Mouse (Mus musculus) bone marrow macrophage, adult 2 months (primary cell): ENCODE results near the gene Htt. TPM values are rescaled to one million over a fixed set of nuclear protein-coding genes. Genes with fewer than 3 reads are reported as not detected.
A peak's percentile ranks its signal among the peaks of the same experiment; 100 is the strongest.

ENCODE experiments used
- H3K27ac ChIP-seq: 2 replicates; pipeline ENCODE4 v1.5.1; 2012; ENCODE audit warnings: low read depth, low read length; ENCODE audit not compliant: insufficient read depth
- H3K4me1 ChIP-seq: 2 replicates; pipeline ENCODE4 v1.6.1; 2012; ENCODE audit warnings: low read length; ENCODE audit not compliant: control insufficient read depth, insufficient read depth
- H3K4me3 ChIP-seq: 2 replicates; pipeline ENCODE4 v1.5.1; 2012; ENCODE audit warnings: mild to moderate bottlenecking, low read length, moderate library complexity; ENCODE audit not compliant: insufficient read depth
- CTCF ChIP-seq: IDR thresholded peaks from 2 replicates; pipeline ENCODE4 v1.5.1; 2012; ENCODE audit warnings: low read depth, mild to moderate bottlenecking, low read length, moderate library complexity
- POLR2A ChIP-seq: IDR thresholded peaks from 2 replicates; pipeline ENCODE4 v1.6.1; 2012; ENCODE audit warnings: mild to moderate bottlenecking, low read depth, low read length, borderline replicate concordance
- polyA plus RNA-seq: library from polyadenylated mRNA; stranded (reverse); fragments of >200 nt; gene quantifications from 2 replicates; pipeline ENCODE4 v1.2.4, GENCODE M21; 2012; ENCODE audit not compliant: missing spikeins, insufficient read depth, insufficient read length

Htt gene
- polyA plus RNA-seq, 1 experiment: 24.7 TPM

DNA sequence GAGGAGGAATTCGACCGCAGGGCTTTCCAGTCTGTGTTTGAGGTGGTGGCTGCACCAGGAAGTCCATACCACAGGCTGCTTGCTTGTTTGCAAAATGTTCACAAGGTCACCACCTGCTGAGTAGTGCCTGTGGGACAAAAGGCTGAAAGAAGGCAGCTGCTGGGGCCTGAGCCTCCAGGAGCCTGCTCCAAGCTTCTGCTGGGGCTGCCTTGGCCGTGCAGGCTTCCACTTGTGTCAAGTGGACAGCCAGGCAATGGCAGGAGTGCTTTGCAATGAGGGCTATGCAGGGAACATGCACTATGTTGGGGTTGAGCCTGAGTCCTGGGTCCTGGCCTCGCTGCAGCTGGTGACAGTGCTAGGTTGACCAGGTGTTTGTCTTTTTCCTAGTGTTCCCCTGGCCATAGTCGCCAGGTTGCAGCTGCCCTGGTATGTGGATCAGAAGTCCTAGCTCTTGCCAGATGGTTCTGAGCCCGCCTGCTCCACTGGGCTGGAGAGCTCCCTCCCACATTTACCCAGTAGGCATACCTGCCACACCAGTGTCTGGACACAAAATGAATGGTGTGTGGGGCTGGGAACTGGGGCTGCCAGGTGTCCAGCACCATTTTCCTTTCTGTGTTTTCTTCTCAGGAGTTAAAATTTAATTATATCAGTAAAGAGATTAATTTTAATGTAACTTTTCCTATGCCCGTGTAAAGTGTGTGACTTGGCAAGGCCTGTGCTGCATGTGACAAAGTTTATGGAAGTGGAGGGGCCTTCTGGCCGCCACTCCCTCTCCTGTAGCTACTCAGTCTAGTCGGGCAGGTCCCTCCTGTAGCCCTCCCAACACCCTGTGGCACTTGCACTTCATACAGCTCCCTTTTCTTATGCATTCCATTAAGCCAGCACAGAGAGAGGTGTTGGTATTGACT lies 147.4 kb downstream of the Htt start:
- Histone ChIP-seq H3K27ac (no peak overlapping the region), H3K4me3 (no peak overlapping the region), H3K4me1 (peaks cover 5% of the 10 kb centered on the region)
- TF ChIP-seq POLR2A: no peak
- TF ChIP-seq CTCF: no peak

GRCm38 (mm10) chr5:34909634-34910503 lies 148.3 kb downstream of the Htt start:
- no peak for TF ChIP-seq POLR2A
- no peak for TF ChIP-seq CTCF
- Histone ChIP-seq H3K4me1 (peaks cover 5% of the 10 kb centered on the region), H3K27ac (no peak overlapping the region)

GRCm38 (mm10) chr5:34910504-34910815 lies 148.9 kb downstream of the Htt start:
- peaks cover 5% of the 10 kb centered on the region for H3K4me1 ChIP-seq
- H3K4me3 ChIP-seq: no peak overlapping the region
- H3K27ac ChIP-seq: no peak overlapping the region
- TF ChIP-seq POLR2A (no peak), CTCF (no peak)

More at GRCm38 (mm10) chr5:34909634-34910503, 148.3 kb downstream of the Htt start:
- no peak overlapping the region for H3K4me3 ChIP-seq

DNA sequence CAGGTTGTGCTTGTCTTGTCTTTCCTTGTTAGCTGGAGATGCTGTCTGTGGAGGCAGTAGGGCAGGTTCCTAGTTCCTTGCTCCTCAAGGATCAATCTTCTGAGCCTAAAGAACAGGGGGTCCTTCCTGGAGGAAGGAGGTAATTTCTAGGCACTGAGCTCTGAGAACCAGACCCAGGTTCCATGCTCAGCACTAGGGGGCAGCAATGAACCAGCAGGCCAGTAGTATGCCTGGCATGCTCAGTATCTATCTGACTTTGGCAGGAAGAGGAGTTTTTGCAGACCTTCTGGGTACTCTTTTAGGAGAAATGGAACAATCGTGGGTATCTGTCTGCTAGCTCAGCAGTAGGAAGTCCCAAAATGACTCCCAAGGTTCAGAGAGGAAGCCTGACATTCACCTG lies 154.3 kb downstream of the Htt start:
- Histone ChIP-seq H3K4me3 (no peak overlapping the region), H3K4me1 (no peaks in the 10 kb centered on the region), H3K27ac (no peak overlapping the region)
- peak; percentile 79 for TF ChIP-seq CTCF
- no peak for TF ChIP-seq POLR2A

DNA sequence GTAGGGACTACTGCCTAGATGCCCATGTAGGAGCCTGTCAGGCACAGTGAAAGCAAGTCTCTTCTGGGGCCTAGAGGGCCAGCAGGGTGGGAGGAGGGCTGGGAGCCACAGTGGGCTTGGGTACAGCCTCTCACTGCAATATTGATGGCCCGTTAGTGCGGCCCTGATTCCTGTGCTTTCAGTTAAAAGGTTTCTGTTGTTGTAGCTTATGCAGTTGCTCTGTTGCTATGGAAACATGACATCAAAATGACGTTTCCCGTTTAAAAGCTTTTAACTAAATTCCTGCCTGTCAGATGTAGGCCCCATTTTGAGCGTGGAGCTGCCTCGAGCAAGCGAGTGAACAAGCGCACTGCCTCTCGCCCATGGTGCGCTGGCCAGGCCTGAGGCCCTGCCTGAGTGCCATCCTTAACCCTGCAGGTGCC lies 155.7 kb downstream of the Htt start:
- Histone ChIP-seq H3K4me1 (no peaks in the 10 kb centered on the region), H3K4me3 (no peak overlapping the region), H3K27ac (no peak overlapping the region)
- TF ChIP-seq POLR2A (no peak), CTCF (no peak)

GRCm38 (mm10) chr5:34918785-34919184 lies 157.2 kb downstream of the Htt start:
- no peak overlapping the region for H3K4me3 ChIP-seq
- no peak for TF ChIP-seq CTCF
- TF ChIP-seq POLR2A: no peak
- H3K27ac ChIP-seq: no peak overlapping the region

GRCm38 (mm10) chr5:34922531-34922930 lies 161.0 kb downstream of the Htt start:
- Histone ChIP-seq H3K4me1 (no peaks in the 10 kb centered on the region), H3K27ac (no peak overlapping the region), H3K4me3 (no peak overlapping the region)
- no peak for TF ChIP-seq CTCF
- TF ChIP-seq POLR2A: no peak

More at GRCm38 (mm10) chr5:34918785-34919184, 157.2 kb downstream of the Htt start:
- no peaks in the 10 kb centered on the region for H3K4me1 ChIP-seq

- no peaks in the 10 kb centered on the region for H3K4me1 ChIP-seq
- no peak overlapping the region for H3K4me3 ChIP-seq
- no peak overlapping the region for H3K27ac ChIP-seq
- TF ChIP-seq CTCF (no peak), POLR2A (no peak)
These were observed 162.4 kb downstream of the Htt start for GRCm38 (mm10) chr5:34923920-34924319.

- no peaks in the 10 kb centered on the region for H3K4me1 ChIP-seq
- no peak overlapping the region for H3K4me3 ChIP-seq
- H3K27ac ChIP-seq: no peak overlapping the region
- no peak for TF ChIP-seq CTCF
These were observed 163.0 kb downstream of the Htt start for GRCm38 (mm10) chr5:34924519-34924918.

DNA sequence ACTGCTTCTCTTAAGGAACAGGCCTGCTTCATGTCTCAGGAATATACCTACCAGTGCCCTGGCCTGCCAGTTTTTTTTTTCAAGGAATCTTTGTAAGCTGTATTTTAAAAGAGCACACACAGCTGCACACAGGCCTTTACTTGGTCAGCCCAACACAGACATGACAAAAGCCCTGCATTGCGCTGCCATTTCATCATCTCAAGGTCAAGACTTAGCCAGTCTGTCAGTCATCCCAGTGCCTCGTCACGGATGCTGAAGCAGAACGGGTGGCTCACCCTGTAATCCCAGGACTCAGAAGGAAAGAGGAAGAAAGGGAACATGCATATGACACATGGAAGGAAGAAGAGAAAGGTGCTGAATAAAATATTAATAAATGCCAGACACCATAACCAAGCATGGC lies 166.1 kb downstream of the Htt start:
- H3K4me3 ChIP-seq: no peak overlapping the region
- no peaks in the 10 kb centered on the region for H3K4me1 ChIP-seq
- no peak for TF ChIP-seq POLR2A
- TF ChIP-seq CTCF: no peak
- no peak overlapping the region for H3K27ac ChIP-seq
